Mouse (Mus musculus): ENCODE data around the gene Taf6.

The Taf6 gene

GRCm38 (mm10) chr5:138171695-138172491, 15.4 kb downstream of the Taf6 start, which contains the start of the genes Ap4m1 and Mcm7:
Gene Ap4m1, plus strand, starts transcription at chr5:138172002.
Gene Mcm7, minus strand, starts transcription at chr5:138172422.
- DNase-seq (ENCODE audit: low read depth in 2 of 2, low spot score in 2 of 2): peak; percentile 86 to 90

GRCm38 (mm10) chr5:138170936-138171561, 16.2 kb downstream of the Taf6 start:
- DNase-seq (ENCODE audit: low read depth in 2 of 2, low spot score in 2 of 2): peak; percentile 81

- DNase-seq (ENCODE audit: low read depth in 2 of 2, low spot score in 2 of 2): no peak
These were observed 21.7 kb downstream of the Taf6 start for GRCm38 (mm10) chr5:138165594-138165993.

GRCm38 (mm10) chr5:138163610-138164009, 23.6 kb downstream of the Taf6 start:
- DNase-seq (ENCODE audit: low read depth in 2 of 2, low spot score in 2 of 2): no peak

GRCm38 (mm10) chr5:138163046-138163445, 24.2 kb downstream of the Taf6 start:
- DNase-seq (ENCODE audit: low read depth in 2 of 2, low spot score in 2 of 2): no peak

- peak; percentile 94 to 97 for DNase-seq (ENCODE audit: low read depth in 2 of 2, low spot score in 2 of 2)
These were observed 26.2 kb downstream of the Taf6 start, which contains the start of gene Cops6 for GRCm38 (mm10) chr5:138160842-138161665. Gene Cops6, plus strand, starts transcription at chr5:138161071.

- no peak for DNase-seq (ENCODE audit: low read depth in 2 of 2, low spot score in 2 of 2)
These were observed 27.0 kb downstream of the Taf6 start for GRCm38 (mm10) chr5:138160224-138160762.

- DNase-seq (ENCODE audit: low read depth in 2 of 2, low spot score in 2 of 2): peak; percentile 84 to 90
These were observed 31.7 kb downstream of the Taf6 start, which contains the start of gene Zfp113 for GRCm38 (mm10) chr5:138155443-138155976. Gene Zfp113, minus strand, starts transcription at chr5:138155744.

GRCm38 (mm10) chr5:138154390-138154789, 32.9 kb downstream of the Taf6 start:
- no peak for DNase-seq (ENCODE audit: low read depth in 2 of 2, low spot score in 2 of 2)

- no peak for DNase-seq (ENCODE audit: low read depth in 2 of 2, low spot score in 2 of 2)
These were observed 48.7 kb downstream of the Taf6 start for GRCm38 (mm10) chr5:138138585-138138984.

GRCm38 (mm10) chr5:138137935-138138549, 49.2 kb downstream of the Taf6 start:
- DNase-seq (ENCODE audit: low read depth in 2 of 2, low spot score in 2 of 2): peak; percentile 16 to 45

GRCm38 (mm10) chr5:138137257-138137656, 50.0 kb downstream of the Taf6 start:
- no peak for DNase-seq (ENCODE audit: low read depth in 2 of 2, low spot score in 2 of 2)

- no peak for DNase-seq (ENCODE audit: low read depth in 2 of 2, low spot score in 2 of 2)
These were observed 54.7 kb downstream of the Taf6 start for GRCm38 (mm10) chr5:138132425-138133064.

All from CD8-positive naive resting alpha-beta T cell, adult 2 months (primary cell).